Mouse (Mus musculus) heart, embryonic 15.5 days (tissue): ENCODE results near the gene Axdnd1. TPM values are rescaled to one million over a fixed set of nuclear protein-coding genes. Genes with fewer than 3 reads are reported as not detected.

Experiments used
- ATAC-seq: fragments of 200-750 bp; cut with Nextera tagmentation; replicated peaks from 2 replicates; pipeline ENCODE4 v1.8.0; 2017; ENCODE audit warnings: low read depth, moderate TSS enrichment; ENCODE audit not compliant: insufficient number of reproducible peaks, insufficient read depth, low FRiP score
- H3K27ac ChIP-seq: fragments of 300-500 bp; sonication (generic); 2 replicates; pipeline ENCODE4 v1.5.1; 2015; ENCODE audit warnings: mild to moderate bottlenecking, inconsistent platforms
- H3K27me3 ChIP-seq: fragments of 300-500 bp; sonication (generic); 2 replicates; pipeline ENCODE4 v1.6.1; 2015; ENCODE audit warnings: inconsistent platforms
- H3K36me3 ChIP-seq: fragments of 300-500 bp; sonication (generic); 2 replicates; pipeline ENCODE4 v1.6.1; 2015; ENCODE audit warnings: mild to moderate bottlenecking, inconsistent platforms
- H3K4me1 ChIP-seq: fragments of 300-500 bp; sonication (generic); replicated peaks from 2 replicates; pipeline ENCODE4 v1.6.1; 2015; ENCODE audit warnings: inconsistent platforms
- H3K4me2 ChIP-seq: fragments of 300-500 bp; sonication (generic); 2 replicates; pipeline ENCODE4 v1.6.1; 2015; ENCODE audit warnings: inconsistent platforms, mild to moderate bottlenecking, moderate library complexity
- H3K4me3 ChIP-seq: fragments of 300-500 bp; sonication (generic); 2 replicates; pipeline ENCODE4 v1.5.1; 2015; ENCODE audit warnings: mild to moderate bottlenecking, inconsistent platforms
- H3K9ac ChIP-seq: fragments of 300-500 bp; sonication (generic); 2 replicates; pipeline ENCODE4 v1.6.1; 2015; ENCODE audit warnings: mild to moderate bottlenecking, inconsistent platforms
- H3K9me3 ChIP-seq: fragments of 300-500 bp; sonication (generic); replicated peaks from 2 replicates; pipeline ENCODE4 v1.6.1; 2016; ENCODE audit warnings: inconsistent platforms
- WGBS: fragments of 180-500 bp; shearing (Covaris S2); methylation state at CpG from one replicate; pipeline ENCODE4 v1.1.7; 2015; ENCODE audit warnings: mixed read lengths; 5-methylcytosine and 5-hydroxymethylcytosine counted together
- polyA plus RNA-seq: library from polyadenylated mRNA; unstranded; fragments of >200 nt; fragmentation: Nextera tagmentation; extraction: Ambion mirVana; gene quantifications from 2 replicates; pipeline ENCODE4 v1.2.1, GENCODE M21; 2015

Gene Axdnd1
- polyA plus RNA-seq, 1 experiment from 2014 or later = 0.24 TPM

DNA sequence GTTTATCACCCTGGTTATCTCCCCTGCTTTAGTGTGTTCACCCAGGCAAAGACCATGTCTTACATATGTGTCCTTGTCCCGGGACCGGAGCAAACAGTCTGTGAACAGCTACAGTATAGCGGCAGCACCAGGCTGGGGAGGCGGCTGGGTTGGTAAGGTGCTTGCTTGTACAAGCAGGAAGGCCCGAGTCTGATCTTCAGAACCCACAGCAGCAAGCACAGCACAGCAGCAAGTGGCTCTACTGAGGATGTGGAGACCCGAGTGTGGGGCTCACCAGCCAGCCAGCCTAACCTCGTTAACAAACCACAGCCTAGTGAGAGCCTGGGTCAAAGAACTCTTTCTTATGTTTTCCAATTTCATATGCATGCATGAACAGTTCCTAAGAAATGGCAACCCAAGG lies 140.8 kb downstream of the Axdnd1 start:
- whole genome bisulfite sequencing = 76% methylated on average over 7 of the region's 7 CpGs
- Histone ChIP-seq H3K4me2 (no peak overlapping the region), H3K27ac (no peak overlapping the region), H3K9me3 (no peaks in the 10 kb centered on the region), H3K4me1 (0 out of 2 replicates have a peak, but pooled peaks cover 3% of the 10 kb centered on the region), H3K9ac (no peak overlapping the region), H3K4me3 (no peak overlapping the region), H3K36me3 (no peaks in the 10 kb centered on the region), H3K27me3 (no peaks in the 10 kb centered on the region)
- ATAC-seq = no peak

- H3K4me1 ChIP-seq = no peaks in the 10 kb centered on the region
- H3K4me3 ChIP-seq = no peak overlapping the region
- no peak overlapping the region for H3K27ac ChIP-seq
- no peak overlapping the region for H3K4me2 ChIP-seq
- ATAC-seq = no peak
- 62% methylated on average over 7 of the region's 7 CpGs for WGBS
- no peaks in the 10 kb centered on the region for H3K9me3 ChIP-seq
- H3K36me3 ChIP-seq = no peaks in the 10 kb centered on the region
- H3K27me3 ChIP-seq = no peaks in the 10 kb centered on the region
- no peak overlapping the region for H3K9ac ChIP-seq
These were observed 147.3 kb downstream of the Axdnd1 start for GRCm38 (mm10) chr1:156273647-156274046.

Other genes with a start within 250 kb of the Axdnd1 start
- gene Fam163a, start 216.1 kb downstream of the Axdnd1 start, polyA plus RNA-seq = 1.8 and 2.9 TPM in 2 replicates
- gene Tdrd5, start 117.5 kb downstream of the Axdnd1 start, polyA plus RNA-seq = 0.19 and 0.21 TPM in 2 replicates
- gene Nphs2, start 110.4 kb downstream of the Axdnd1 start, polyA plus RNA-seq = 0.06 TPM in 1 of 2 replicates, not detected in the other
- gene Gm2000, start 55.1 kb downstream of the Axdnd1 start, polyA plus RNA-seq = 485 and 487 TPM in 2 replicates
- 27.7 and 31.4 TPM in 2 replicates for gene Soat1, start 53.2 kb upstream of the Axdnd1 start, polyA plus RNA-seq
- gene Gm10031, start 102.9 kb upstream of the Axdnd1 start, polyA plus RNA-seq = 0.25 and 0.39 TPM in 2 replicates
- gene Abl2, start 137.6 kb upstream of the Axdnd1 start, polyA plus RNA-seq = 2.4 and 2.8 TPM in 2 replicates